Mouse (Mus musculus) ES-Bruce4 (cell line): ENCODE measurements around the gene Neurl1a.

Source experiments
- CTCF ChIP-seq: IDR thresholded peaks from one replicate; pipeline ENCODE4 v1.8.1; 2011; ENCODE audit warnings: low read depth, low read length
- EP300 ChIP-seq: IDR thresholded peaks from 2 replicates; pipeline ENCODE4 v1.6.1; 2011; ENCODE audit warnings: low read depth, low read length; ENCODE audit not compliant: insufficient read depth

DNA sequence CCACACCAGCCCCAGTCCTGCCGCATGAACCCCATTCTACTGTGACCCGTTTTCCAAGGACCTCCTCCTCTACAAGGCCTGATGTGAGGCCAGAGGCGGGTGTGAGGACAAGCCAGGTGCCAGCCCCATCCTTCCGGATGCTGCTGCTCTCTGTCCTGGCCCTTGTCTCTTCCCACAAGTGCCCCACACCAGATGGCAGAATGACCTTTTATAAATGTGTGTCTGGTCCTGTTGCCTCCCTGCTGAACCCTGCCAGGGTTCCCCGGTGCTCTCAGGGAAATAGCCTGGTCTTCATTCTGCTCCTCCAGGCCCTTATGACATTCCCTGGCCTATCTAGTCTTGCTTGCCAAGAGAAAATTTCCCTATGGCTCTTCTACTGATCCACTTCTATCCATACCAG, 47.2 kb downstream of the Neurl1a start:
- TF ChIP-seq CTCF: no peak
- TF ChIP-seq EP300: no peak
